Mouse (Mus musculus) heart, adult 2 months (tissue): ENCODE results near the gene Stk36. TPM values are rescaled to one million over a fixed set of nuclear protein-coding genes. Genes with fewer than 3 reads are reported as not detected.
A peak's percentile ranks its signal among the peaks of the same experiment; 100 is the strongest.

Source experiments
- DNase-seq, 2 experiments: peaks; one replicate each; pipeline ENCODE4 v3.0.0; 2021
- H3K27ac ChIP-seq: fragments of 200-600 bp; 2 replicates; pipeline ENCODE4 v1.8.1; 2022
- H3K27me3 ChIP-seq: fragments of 200-500 bp; 2 replicates; pipeline ENCODE4 v1.6.1; 2012; ENCODE audit warnings: mild to moderate bottlenecking, low read length, inconsistent platforms, mixed read lengths; ENCODE audit not compliant: control insufficient read depth, insufficient read depth
- H3K36me3 ChIP-seq: fragments of 200-500 bp; 2 replicates; pipeline ENCODE4 v1.6.1; 2012; ENCODE audit warnings: low read length, inconsistent platforms; ENCODE audit not compliant: control insufficient read depth, insufficient read depth
- H3K4me1 ChIP-seq: fragments of 200-500 bp; 2 replicates; pipeline ENCODE4 v1.6.1; 2011; ENCODE audit warnings: low read length; ENCODE audit not compliant: control insufficient read depth, insufficient read depth
- H3K4me3 ChIP-seq: fragments of 200-600 bp; 2 replicates; pipeline ENCODE4 v1.8.1; 2022
- H3K79me2 ChIP-seq: fragments of 200-500 bp; replicated peaks from 2 replicates; pipeline ENCODE4 v1.6.1; 2012; ENCODE audit warnings: mild to moderate bottlenecking, inconsistent platforms, low read length, moderate library complexity, mixed read lengths; ENCODE audit not compliant: control insufficient read depth, insufficient read depth
- H3K9ac ChIP-seq: fragments of 200-500 bp; 2 replicates; pipeline ENCODE4 v1.6.1; 2012; ENCODE audit warnings: low read depth, mild to moderate bottlenecking, control low read depth, inconsistent platforms, low read length, mixed read lengths
- CTCF ChIP-seq: fragments of 200-600 bp; IDR thresholded peaks from 2 replicates; pipeline ENCODE4 v1.8.1; 2022; ENCODE audit warnings: antibody characterized with exemption, mild to moderate bottlenecking, moderate library complexity
- EP300 ChIP-seq: fragments of 200-500 bp; IDR thresholded peaks from 2 replicates; pipeline ENCODE4 v1.6.1; 2011; ENCODE audit warnings: low read depth, low read length, control low read depth; ENCODE audit not compliant: insufficient read depth
- POLR2A ChIP-seq: fragments of 200-500 bp; IDR thresholded peaks from 2 replicates; pipeline ENCODE4 v1.6.1; 2011; ENCODE audit warnings: mild to moderate bottlenecking, low read depth, low read length, control low read depth; ENCODE audit not compliant: insufficient read depth
- WGBS: fragments of 180-500 bp; shearing (Covaris S2); methylation state at CpG from one replicate; pipeline ENCODE4 v1.1.7; 2018; 5-methylcytosine and 5-hydroxymethylcytosine counted together
- intact Hi-C: fragments of 180-260 bp; cut with DNase I; formaldehyde crosslinking; loops from one replicate; pipeline ENCODE4 v1.15.1; 2025
- polyA plus RNA-seq: library from polyadenylated mRNA; depleted of rRNA; stranded (reverse); fragments of >200 nt; gene quantifications from 2 replicates; pipeline ENCODE4 v1.2.3, GENCODE M21; 2012
- total RNA-seq, 2 experiments: library from RNA; stranded (reverse); gene quantifications; 2 replicates each; pipeline ENCODE4 v1.2.3; 2021

Stk36 gene
- total and polyA plus RNA-seq, 3 experiments, result 0.55 to 1.5 (median 0.66) TPM

DNA sequence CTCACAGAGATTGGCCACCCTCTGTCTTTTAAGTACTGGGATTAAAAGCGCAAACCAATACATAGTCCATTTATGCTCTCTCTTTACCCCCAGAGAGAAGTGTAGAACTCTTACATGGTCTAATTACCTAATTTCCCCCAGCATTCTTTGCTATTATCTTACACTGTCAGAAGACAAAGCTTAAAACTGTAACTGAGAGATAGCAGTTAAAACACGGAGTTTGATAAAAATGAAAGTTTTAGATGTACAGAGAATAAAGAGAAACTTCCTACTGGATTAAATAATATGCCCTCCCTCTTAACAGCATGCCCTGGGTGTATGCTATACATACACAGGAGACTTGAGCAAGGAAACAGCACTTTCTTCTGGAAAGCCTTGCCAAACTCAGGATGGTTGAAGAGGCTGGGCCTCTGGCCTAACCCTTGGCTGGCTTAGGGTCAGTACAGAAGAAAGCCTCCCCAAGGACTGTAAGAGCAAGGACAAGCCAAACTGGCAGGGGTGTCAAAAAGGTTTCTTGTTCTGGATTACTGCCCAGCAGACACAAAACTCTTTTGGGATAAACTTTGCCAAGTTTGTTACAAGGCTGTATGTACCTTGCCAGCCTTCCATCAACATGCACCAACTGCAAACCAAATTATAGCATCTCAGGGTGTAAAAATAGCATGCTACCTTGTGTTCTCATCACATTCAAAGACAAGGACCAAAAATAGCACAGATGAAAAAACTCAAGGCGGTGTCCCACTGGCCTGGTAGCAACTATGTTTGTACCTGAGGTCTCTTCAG is 16.4 kb upstream of the Stk36 start:
- Histone ChIP-seq H3K27ac (peak overlapping the region; percentile 77), H3K79me2 (peaks cover 7% of the 10 kb centered on the region; the same call in 1 of the 2 replicates), H3K4me1 (peaks cover 6% of the 10 kb centered on the region), H3K36me3 (peaks cover 23% of the 10 kb centered on the region), H3K4me3 (no peak overlapping the region), H3K9ac (no peak overlapping the region), H3K27me3 (no peaks in the 10 kb centered on the region)
- 58% methylated on average over 3 of the region's 3 CpGs for WGBS
- peak in 1 of 2 experiments; percentile 51 for DNase-seq
- TF ChIP-seq CTCF, result no peak
- no peak for TF ChIP-seq EP300
- TF ChIP-seq POLR2A, result no peak
- intact Hi-C loops, result loop anchor here (5.0 to 10.0 kb wide), 4 partner anchors 78 to 732 kb away; partner anchors contain the start of genes Cnot9, Ctdsp1, Dnpep and Ttll4

DNA sequence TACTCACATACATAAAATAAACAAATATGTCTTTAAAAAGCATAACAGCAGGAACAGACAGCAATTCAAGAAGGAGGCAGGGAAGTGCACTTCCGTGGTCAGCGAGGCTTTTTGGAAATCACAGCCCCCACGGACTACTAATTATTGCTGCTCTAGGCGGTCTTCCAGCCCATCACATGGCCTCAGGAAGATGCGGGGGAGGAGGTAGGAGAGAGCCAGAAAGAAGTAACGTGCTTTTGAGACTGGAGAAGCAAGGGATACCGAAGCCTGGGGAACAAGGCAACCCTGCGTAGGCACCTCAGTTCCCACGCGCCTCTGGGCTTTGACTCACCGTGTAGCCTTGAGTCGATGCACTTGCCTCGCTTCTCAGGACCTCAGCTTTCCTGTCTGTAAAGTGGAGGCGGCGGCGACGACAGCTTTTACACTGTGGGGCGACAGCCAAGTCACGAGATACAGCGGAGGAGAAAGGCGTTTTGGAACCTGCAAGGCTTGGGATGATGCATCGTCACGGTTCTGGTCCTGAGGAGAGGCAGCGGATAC is 13.9 kb upstream of the Stk36 start:
- intact Hi-C loops, result loop anchor here (5.0 to 10.0 kb wide), 4 partner anchors 77 to 730 kb away; partner anchors contain the start of genes Cnot9, Ctdsp1, Dnpep and Ttll4
- H3K4me3 ChIP-seq, result peak overlapping the region; percentile 65
- no peaks in the 10 kb centered on the region for H3K27me3 ChIP-seq
- peaks cover 22% of the 10 kb centered on the region for H3K36me3 ChIP-seq
- TF ChIP-seq EP300 (no peak), POLR2A (no peak), CTCF (no peak)
- WGBS, result 0% methylated on average over 24 of the region's 24 CpGs
- peaks cover 6% of the 10 kb centered on the region for H3K4me1 ChIP-seq
- peak overlapping the region; percentile 89 for H3K27ac ChIP-seq
- DNase-seq, result no peak
- H3K79me2 ChIP-seq, result peaks cover 3% of the 10 kb centered on the region; the same call in 1 of the 2 replicates
- H3K9ac ChIP-seq, result peak overlapping the region; percentile 76

DNA sequence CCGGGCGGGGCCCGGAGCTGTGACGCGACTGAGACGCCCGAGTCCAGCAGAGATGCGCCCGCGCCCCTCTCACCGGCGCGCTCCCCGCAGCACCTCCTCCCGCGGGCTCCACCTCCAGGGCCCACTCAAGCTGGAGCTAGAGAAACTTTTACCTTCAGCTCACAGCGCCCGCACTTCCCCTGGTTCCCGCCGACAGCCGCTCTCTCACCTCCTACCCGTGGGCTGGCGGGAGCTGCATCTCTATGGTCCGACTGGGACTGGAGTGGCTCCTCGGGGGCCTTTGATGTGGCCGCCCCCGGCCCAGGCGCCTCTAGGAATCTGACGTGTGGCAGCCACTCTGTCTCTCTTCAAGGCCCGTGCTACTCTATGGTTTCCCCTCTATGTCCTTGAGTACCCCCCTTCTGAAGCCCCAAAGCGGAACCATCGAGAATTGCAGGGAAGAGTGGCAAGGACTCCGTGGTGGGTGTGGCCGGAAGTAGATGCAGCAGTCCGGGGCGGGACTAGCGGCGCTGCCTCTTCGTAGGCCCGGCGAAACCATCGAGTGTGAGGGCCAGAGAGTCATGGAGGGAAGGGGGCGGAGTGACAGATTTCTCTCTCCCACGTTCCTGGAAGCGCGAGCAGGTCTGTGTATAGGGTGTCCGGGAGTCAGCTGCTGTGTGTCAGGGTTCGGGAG is 13.3 kb upstream of the Stk36 start, which contains the start of the genes Zfp142 and Bcs1l:
Gene Zfp142 (minus strand): TSS at position 474 of the 673 bp plus-strand sequence.
Gene Bcs1l (plus strand): TSS at position 517 of the 673 bp plus-strand sequence.
- H3K4me1 ChIP-seq, result peaks cover 6% of the 10 kb centered on the region
- intact Hi-C loops, result loop anchor here (1.0 to 10.0 kb wide), 5 partner anchors 13 to 729 kb away; partner anchors contain the start of genes Cnot9, Ctdsp1, Dnpep and Rnf25
- peak; percentile 99 for DNase-seq
- H3K9ac ChIP-seq, result peak within 1 kb of the TSS; percentile 85
- WGBS, result under 1% methylated on average over 48 of the region's 48 CpGs
- no peaks in the 10 kb centered on the region for H3K79me2 ChIP-seq
- H3K4me3 ChIP-seq, result peak within 1 kb of the TSS; percentile 65
- H3K36me3 ChIP-seq, result peaks cover 19% of the 10 kb centered on the region
- peak within 1 kb of the TSS; percentile 89 for H3K27ac ChIP-seq
- no peaks in the 10 kb centered on the region for H3K27me3 ChIP-seq
- 0 out of 2 replicates have a peak, but pooled peaks have one; percentile 34 for TF ChIP-seq EP300
- peak; percentile 57 for TF ChIP-seq POLR2A
- TF ChIP-seq CTCF, result peak; percentile 41

DNA sequence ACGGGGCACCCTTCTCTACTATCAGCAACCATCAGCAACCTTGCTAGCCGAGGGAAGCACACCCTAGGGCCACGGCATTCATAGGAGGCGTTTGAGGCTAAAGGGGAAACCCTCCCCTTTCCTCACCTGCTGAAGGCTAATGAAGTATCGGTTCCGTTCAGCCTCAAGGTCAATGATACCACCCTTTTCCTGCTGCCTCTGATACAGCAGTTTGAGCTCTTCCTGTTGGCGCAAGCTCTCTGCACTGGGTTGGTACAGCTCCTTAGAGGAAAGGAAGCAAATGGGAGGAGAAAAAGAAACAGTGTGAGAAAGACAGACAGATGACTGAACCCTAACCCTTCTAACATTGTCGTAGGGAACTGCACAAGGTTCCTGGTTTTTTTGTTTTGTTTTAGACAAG is 6.8 kb upstream of the Stk36 start:
- H3K9ac ChIP-seq, result no peak overlapping the region
- WGBS, result 55% methylated on average over 8 of the region's 8 CpGs
- H3K4me3 ChIP-seq, result no peak overlapping the region
- H3K27me3 ChIP-seq, result no peaks in the 10 kb centered on the region
- H3K36me3 ChIP-seq, result no peaks in the 10 kb centered on the region
- no peaks in the 10 kb centered on the region for H3K79me2 ChIP-seq
- TF ChIP-seq POLR2A, result no peak
- TF ChIP-seq CTCF, result no peak
- no peak for TF ChIP-seq EP300
- intact Hi-C loops, result no loop called here
- no peaks in the 10 kb centered on the region for H3K4me1 ChIP-seq
- H3K27ac ChIP-seq, result no peak overlapping the region
- no peak for DNase-seq

DNA sequence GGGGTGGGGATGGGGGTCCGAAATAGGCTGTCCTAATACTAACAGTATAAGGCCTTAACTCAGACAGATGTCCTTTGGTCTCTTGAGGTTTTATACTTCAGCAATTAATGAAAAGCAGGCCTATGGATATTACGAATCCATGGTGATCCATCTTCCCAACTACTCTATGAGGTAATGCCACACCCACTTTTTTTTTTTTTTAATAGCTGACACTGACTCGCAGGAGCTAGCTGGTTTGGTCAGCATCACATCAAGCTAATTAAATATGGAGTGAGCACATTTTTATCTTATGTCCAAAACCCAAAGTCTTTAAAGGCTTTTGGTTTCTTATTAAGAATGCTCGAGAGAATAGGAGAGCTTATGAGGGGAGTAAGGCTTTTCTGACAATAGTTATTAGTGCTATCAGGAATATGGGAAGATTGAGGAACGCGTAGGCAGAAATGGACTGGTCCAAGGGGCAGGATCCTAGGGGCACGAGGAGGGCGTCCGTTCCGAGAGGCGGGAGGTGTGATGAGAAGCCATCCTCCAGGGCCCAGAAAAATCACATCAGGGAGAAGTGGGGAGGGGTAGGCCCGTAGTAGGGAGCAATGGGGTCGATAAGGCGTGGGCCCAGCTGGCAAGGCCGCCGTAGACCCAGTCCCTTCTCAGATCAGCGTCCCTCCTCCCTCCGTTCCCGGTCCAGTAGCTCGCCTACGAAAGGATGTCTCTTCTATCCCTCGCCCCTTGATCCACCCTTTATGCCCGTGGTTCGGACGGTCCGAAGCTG is 561 bp upstream of the Stk36 start:
- Histone ChIP-seq H3K9ac (peak overlapping the region; percentile 76), H3K4me1 (peaks cover 1% of the 10 kb centered on the region), H3K36me3 (no peaks in the 10 kb centered on the region), H3K27me3 (no peaks in the 10 kb centered on the region), H3K4me3 (peak overlapping the region; percentile 81), H3K79me2 (no peaks in the 10 kb centered on the region), H3K27ac (peak overlapping the region; percentile 84)
- intact Hi-C loops, result loop anchor here (1.0 to 5.0 kb wide), 2 partner anchors 12 to 162 kb away; partner anchors contain the start of genes Bcs1l and Zfp142
- no peak for TF ChIP-seq EP300
- no peak for TF ChIP-seq CTCF
- TF ChIP-seq POLR2A, result no peak
- WGBS, result 8% methylated on average over 26 of the region's 26 CpGs
- no peak for DNase-seq
